In genomic region chr11:52003772-52004528, GRCm38 (mm10) we compare ENCODE assay signal across 1 mouse cellular context.
TF ChIP-seq lines count a peak whose summit lies in the region.

TSS of gene Cdkl3 (plus strand) at chr11:52004221.

TF ChIP-seq in CH12.LX, 34 proteins besides CTCF, POLR2A, EP300 and RAD21 (continued from another document):
- no peak; the same call in 1 of the 2 replicates for TF ChIP-seq RCOR1 (conservative IDR thresholded peaks at IDR 0.05; ENCODE audit: low read depth, low read length)
- TF ChIP-seq PAX5 (IDR thresholded peaks at IDR 0.05; ENCODE audit: low read length), result no peak
- TF ChIP-seq UBTF (IDR thresholded peaks at IDR 0.05; ENCODE audit: low read depth, low read length), result peak; percentile 74; the same call in 1 of the 2 replicates
- peak; percentile 53 for TF ChIP-seq IRF4 (IDR thresholded peaks at IDR 0.05; ENCODE audit: low read depth, low read length)
- TF ChIP-seq ZKSCAN1 (IDR thresholded peaks at IDR 0.05; ENCODE audit: borderline replicate concordance, low read depth, low read length), result no peak
- TF ChIP-seq MXI1 (IDR thresholded peaks at IDR 0.05; ENCODE audit: low read depth, low read length), result peak; percentile 97
- no peak for TF ChIP-seq ZC3H11A (IDR thresholded peaks at IDR 0.05; ENCODE audit: low read depth, low read length)
- TF ChIP-seq E2F4 (IDR thresholded peaks at IDR 0.05; ENCODE audit: insufficient replicate concordance, low read depth, low read length), result no peak
- TF ChIP-seq HCFC1 (IDR thresholded peaks at IDR 0.05; ENCODE audit: low read depth, low read length), result peak; percentile 89
- TF ChIP-seq BHLHE40 (IDR thresholded peaks at IDR 0.05; ENCODE audit: low read depth, low read length), result peak; percentile 67
- peak; percentile 94 for TF ChIP-seq MAZ (IDR thresholded peaks at IDR 0.05; ENCODE audit: low read depth, low read length)
- no peak; the same call in 1 of the 2 replicates for TF ChIP-seq USF1 (IDR thresholded peaks at IDR 0.05; ENCODE audit: low read depth, low read length)
- peak; percentile 85 for TF ChIP-seq NRF1 (IDR thresholded peaks at IDR 0.05; ENCODE audit: low read depth, low read length)
- TF ChIP-seq KAT2A (IDR thresholded peaks at IDR 0.05; ENCODE audit: insufficient replicate concordance, low read length), result peak; percentile 93; the same call in 1 of the 2 replicates
- TF ChIP-seq TBP (conservative IDR thresholded peaks at IDR 0.05; ENCODE audit: low read depth, low read length), result peak; percentile 90
- TF ChIP-seq CHD1 (IDR thresholded peaks at IDR 0.05; ENCODE audit: low read depth, low read length), result peak; percentile 82
- no peak; the same call in 1 of the 2 replicates for TF ChIP-seq GABPA (IDR thresholded peaks at IDR 0.05; ENCODE audit: insufficient replicate concordance, low read depth, low read length)
- peak; percentile 96 for TF ChIP-seq MYC (IDR thresholded peaks at IDR 0.05; ENCODE audit: low read depth, low read length)
- TF ChIP-seq POLR2AphosphoS2 (IDR thresholded peaks at IDR 0.05; ENCODE audit: low read depth, low read length), result 0 out of 2 replicates have a peak, but pooled peaks have one; percentile 36
- peak; percentile 93 for TF ChIP-seq ELF1 (IDR thresholded peaks at IDR 0.05; ENCODE audit: low read depth, low read length)
- peak; percentile 34; the same call in 1 of the 2 replicates for TF ChIP-seq ZMIZ1 (IDR thresholded peaks at IDR 0.05; ENCODE audit: low read depth, low read length)
- no peak for TF ChIP-seq MEF2A (IDR thresholded peaks at IDR 0.05; ENCODE audit: borderline replicate concordance, low read depth, low read length)
- TF ChIP-seq NELFE (IDR thresholded peaks at IDR 0.05; ENCODE audit: low read depth, low read length), result peak; percentile 74
- peak; percentile 85 for TF ChIP-seq MAX (IDR thresholded peaks at IDR 0.05; ENCODE audit: low read length)
- peak; percentile 97 for TF ChIP-seq CHD2 (IDR thresholded peaks at IDR 0.05; ENCODE audit: low read length)
TF ChIP-seq in CH12.LX: peak in this region for 21.
